Mouse (Mus musculus) lung, postnatal 36 days (tissue): ENCODE measurements at regions not wholly inside any gene's neighbourhood (a gene's known extent, or its start where the extent isn't known, plus 50 kb on each side); places are given as distances from the start of the nearest gene placed in this dataset.

Experiments
- DNase-seq: peaks from one replicate; pipeline ENCODE4 v3.0.0; 2022; ENCODE audit warnings: mixed read lengths

DNA sequence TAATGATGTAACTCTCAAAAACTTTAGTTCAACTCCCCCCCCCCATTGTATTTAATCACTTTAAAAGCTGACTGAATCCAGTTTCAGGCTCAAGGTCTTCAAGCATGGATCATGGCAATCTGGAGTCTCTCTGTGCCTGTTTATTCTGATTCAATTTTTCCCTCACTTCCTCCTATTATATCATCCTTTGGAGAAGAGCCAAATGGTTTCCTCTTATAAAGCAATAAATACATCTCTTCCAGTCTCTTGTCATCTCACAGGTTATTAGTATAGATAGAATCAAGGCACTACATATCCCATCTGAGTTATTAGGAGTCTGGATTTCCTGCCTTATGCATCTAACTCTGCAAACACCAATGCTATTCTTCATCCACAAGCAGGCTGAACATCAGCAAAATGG is 530.2 kb upstream of the Pdcd1 start:
- DNase-seq = no peak

DNA sequence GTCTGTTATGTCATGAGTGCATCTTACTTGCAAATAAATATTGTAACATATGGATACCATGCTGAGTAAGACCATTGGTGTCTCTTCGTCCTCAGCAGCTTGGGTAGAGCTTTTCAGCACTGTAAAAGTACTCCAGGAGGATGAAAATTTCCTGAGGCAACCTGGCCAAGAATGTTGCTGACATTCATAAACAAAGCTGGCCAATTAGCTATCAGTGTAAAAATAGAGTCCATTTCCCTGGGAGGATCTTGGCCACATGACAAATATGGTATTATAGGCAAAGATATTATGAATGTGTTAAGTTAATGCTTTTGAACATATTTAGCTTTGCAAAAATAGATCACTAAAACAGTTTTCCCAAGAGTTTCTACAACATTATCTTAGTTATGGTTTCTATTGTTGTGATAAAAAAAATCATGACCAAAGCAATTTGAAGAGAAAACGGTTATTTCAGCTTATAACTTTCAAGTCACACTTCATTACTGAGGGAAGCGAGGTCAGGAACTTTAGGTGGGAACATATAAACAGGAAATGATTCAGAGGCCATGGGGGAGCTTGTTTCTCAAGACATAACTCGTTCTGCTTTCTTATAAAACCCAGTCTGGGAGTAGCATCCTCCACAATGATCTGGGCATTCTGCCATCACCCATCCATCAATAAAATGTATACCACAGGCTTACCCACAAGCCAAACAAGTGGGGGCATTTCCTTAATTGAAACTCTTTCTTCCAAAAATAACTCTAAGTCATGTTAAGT is 529.5 kb upstream of the Pdcd1 start:
- peak; percentile 62 for DNase-seq

DNA sequence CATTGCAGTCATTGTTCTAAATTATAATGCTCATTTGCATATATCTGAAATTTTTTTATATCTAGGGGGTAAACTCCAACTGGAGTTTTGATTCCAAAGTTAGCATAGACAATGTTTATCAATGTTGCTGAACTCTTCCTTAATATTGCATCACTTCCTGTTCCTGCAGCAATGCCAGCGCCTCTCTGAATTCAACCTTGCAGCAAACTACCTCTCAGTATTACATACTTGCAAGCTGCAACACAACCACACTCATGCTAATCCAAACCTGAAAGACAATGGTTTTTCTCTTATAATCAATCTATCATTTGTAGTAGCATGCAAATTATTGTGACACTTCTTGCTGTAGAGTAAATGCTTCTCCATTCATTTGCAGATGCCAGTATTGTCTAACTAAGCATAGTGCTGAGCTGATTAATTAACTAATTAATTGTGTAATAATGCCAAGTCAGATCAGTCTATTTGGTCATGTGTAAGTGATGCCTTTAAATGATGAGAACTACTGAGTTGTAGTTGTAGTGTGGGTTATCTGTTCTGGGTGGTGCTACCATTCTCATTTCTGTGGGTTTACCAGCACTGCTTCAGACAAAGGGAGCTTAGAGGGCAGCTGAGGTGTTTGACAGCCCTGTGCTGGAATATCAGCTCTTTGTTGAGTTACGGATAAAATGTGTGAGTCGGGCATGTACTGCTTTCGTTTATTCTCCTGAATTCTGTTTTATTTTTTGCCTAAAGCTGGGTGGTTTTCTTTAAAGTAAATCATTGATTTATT is 480.6 kb upstream of the Pdcd1 start:
- no peak for DNase-seq

DNA sequence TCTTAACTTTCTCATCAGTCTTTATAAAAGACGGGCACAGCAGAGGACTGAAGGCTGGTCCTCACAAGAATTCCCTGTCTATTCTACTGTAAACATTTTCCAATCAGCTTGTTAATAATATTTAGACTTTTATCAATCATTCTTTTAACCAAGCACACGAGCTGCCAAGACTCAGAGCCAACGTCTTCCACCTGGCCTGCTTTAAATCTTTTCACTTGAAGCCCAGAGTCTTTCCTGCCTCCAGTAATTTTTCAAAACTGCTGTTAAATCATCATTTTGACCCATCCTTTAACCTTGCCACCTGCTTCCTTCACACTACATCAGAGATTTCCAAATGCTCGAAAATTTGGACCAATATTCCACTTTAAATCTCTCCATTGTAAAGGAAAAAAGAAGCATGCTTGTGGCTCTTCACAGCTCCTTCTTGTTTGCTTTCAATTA is 451.7 kb upstream of the Pdcd1 start:
- no peak for DNase-seq

DNA sequence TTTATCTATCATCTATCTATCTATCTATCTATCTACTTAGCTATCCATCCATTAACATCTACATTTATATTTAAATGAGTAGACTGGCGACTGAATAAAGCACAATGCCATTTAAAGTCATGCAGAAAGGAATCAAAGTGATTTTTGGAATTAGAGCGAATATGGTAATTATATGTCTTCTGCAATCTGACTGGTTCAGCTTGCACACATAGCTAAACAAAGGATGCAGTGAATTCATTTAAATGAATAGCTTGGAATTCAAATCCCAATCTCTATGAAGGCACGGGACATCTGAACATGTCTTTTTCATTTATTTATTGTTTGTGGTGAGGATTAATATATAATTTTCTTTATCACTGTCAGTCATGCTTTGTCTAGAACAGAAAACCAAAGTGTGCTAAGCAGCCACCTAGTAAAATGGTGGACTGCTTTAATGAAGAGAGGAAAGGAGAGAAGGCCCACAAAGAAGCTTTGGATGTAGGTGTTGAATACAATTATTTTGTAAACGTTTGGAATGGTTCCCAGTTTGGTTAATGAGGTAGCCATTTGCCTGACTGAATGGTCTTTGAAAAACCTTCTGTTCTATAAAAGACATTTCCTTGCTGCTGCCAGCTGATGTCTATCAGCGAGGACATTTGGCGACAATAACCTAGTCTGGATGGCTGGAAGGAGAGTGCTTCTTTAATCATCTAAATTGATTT is 451.2 kb upstream of the Pdcd1 start:
- no peak for DNase-seq

DNA sequence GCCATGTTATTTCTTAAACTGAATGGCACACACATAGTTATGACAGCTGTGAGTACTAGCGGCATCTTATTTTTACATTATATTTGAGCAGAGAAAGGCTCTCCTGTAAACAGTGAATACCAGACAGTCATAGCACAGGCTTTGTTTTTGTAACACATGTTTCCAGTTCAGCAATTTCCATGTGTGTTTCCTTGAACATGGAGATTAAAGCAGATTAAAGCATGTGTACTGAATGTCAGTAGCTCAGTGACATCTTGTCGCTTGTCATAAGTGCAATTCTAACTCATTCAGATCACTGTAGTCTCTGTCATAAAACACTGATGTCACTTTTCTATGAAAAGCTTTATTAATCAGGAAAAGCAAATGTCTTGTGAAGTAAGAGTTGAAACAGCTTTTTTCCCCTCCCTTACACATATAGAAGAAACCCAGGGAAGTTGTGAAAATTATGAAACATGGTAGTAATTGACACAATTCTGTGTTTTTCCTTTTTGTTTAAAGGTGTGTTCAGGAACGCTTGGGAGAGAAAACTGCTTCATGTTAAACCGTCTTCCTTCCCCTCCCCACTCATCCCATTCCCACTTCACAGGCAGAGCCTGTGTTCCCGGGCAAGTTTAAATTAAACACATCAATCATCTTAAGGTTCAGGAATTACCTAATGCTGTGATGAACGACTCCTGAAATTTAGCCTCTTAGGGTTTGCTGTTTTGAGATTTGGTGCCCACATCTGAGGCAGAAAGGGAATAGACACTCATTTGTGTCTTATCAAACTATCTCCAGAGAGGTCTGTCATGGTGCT is 449.9 kb upstream of the Pdcd1 start:
- no peak for DNase-seq

DNA sequence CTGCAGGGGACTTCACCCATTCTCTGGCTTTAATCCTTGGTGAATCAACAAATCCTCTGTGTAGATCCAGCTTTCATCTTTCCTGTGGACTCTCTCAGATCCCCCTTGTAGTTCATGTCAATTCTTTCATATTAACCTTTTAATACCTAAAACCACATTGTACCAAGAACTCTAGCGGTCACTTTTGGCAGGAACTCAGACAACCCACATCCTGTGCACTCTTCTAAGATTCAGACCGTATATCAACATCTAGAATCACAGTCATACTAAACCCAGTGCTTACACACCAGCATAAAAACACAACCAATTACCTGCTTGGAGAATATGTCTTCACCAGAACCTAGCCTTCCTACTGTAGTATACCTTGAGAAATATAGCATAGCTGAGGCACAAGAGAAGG is 444.6 kb upstream of the Pdcd1 start:
- DNase-seq = no peak

DNA sequence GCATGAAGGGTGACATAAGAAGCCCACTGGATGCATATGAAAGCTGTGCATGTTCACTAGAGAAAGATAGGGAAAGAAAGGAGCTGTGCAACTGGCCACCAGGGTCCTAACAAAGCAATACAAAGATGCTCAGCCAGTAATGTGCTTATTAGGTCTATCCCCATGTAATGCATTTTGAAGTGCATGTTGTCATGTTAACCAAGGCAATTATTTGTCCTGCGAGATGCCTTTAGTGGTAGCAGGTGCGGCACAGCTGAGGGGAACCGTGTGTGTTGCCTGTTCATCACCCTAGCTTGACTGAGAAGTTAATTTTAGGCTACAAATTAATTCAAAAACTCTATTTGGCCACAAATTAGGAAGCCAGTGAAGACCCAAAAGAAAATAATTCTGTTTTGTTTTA is 444.0 kb upstream of the Pdcd1 start:
- no peak for DNase-seq

DNA sequence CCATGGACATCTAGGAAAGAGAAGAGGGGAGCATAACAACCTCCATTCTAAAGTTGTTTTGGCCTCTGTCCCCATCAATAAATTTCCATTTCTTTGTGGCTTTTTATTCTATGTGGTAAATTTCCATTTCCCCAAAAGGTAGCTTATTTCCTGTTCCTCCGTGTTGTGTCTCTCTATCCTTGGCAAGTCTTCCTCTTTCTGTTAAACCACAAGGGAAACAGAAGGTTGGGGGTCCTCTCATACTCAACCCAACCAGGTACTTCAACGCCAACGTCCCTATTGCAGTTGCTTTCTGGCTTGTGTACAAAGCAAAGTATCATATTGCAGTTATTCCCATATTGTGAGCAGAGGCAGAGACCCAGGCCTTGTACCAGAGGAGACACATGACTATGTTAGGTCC is 434.7 kb upstream of the Pdcd1 start:
- no peak for DNase-seq

DNA sequence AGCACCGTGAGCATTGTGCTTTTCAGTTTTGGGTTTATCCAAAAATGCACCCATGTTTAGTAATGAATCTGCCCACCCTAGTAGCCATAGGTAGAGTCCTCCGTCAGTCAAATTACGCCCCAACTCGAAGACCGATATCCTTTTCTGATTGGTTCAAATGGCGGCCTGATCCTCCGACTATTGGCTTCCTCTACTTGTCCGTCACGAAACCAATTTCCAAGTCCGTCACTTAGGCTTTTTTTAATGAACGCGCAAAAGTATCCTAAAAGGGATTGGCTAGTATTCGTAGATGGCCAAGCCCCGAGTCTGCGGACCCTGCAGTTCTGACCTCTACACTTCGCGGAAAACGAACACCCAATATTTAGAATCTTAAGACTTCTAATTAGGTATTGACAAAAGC is 417.5 kb upstream of the Pdcd1 start:
- peak; percentile 64 for DNase-seq

DNA sequence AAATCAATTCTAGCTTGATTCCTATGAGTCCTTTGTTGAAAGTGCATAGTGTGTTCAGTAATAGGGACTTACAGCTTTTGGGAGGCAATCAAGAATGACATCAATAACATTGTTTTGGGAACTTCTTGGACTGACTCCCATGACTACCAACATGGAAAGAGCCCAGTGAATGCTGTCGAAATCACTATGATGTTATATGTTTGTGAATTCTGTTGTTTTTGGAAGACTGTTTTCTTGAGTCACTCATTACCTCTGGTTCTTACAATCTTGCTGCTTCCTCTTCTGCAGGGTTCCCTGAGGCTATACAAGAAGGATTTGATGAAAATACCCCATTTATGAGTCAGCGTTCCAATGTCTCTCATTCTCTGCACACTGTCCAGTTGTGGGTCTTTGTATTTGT is 371.4 kb upstream of the Pdcd1 start:
- no peak for DNase-seq

DNA sequence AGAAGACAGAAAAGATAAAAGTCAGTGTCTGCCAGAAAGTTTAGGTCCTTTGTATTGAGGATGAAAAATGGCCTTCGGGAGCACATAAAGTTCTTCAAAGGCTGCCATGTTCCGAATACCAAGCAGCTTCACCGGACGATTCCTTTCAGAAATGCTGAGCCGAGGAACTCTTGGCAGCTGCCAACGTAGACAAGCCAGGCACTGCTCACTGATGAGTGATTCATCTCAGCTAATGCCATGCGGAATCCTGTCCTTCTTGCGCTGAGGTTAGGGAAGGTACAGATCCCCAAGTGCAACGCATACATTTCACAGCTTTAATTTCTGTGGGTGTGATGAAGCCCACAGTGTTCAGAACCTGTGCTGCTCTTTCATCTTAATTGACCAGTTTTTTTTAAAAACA is 360.7 kb upstream of the Pdcd1 start:
- DNase-seq = no peak

DNA sequence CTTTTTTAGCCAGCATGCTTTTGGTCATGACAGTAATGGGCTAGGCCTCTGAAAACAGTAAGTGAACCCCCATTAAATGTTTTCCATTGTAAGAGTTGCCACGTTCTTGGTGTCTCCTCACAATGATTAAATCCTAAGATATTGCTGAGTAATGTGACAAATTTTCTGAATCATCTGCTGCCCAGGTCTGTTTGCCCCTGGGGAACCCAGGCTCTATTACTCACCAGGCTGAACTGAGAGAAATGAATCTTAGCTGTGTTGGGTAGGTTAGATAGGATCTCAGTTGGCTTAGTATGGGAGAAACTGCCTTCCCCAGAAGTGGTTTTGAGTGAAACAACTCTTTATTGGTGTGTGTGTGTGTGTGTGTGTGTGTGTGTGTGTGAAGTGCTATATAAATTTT is 314.3 kb upstream of the Pdcd1 start:
- no peak for DNase-seq

DNA sequence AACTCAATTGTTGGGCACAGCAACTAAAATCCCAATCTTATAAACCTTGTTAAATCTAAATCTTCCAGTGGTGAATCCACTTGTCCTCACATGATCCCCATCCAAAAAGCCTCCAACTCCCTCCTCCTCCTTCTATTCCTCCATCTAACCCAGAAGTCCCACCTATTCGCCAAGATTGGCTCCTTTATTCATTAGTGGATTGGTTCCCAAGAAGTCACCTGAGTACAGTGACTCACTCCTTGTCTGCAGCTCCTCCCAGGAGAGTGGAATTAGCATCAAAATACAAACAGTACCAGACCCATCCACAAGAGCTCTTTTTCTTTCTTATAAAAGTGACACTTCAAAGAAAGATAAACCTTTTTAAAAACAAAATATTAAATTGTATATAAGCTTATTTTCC is 304.6 kb upstream of the Pdcd1 start:
- DNase-seq = no peak

DNA sequence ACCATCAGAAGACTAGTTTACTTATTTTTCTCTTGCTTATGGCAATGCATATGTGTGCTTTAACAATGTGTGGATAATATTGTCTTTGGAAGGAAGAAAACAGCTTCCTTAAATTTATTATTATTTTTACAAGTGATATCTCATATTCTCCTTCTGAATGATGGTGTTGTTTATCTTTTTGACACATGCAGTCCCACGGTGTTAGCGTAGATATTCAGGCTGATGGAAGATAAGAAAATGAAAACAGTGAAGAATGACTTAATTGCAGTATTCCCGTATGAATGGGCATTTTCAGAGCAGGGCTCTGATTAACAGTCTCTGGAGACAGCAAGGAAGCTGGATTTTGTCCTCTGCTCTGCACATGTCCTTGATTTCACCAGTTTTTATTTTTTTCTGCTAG is 303.5 kb upstream of the Pdcd1 start:
- DNase-seq = no peak

DNA sequence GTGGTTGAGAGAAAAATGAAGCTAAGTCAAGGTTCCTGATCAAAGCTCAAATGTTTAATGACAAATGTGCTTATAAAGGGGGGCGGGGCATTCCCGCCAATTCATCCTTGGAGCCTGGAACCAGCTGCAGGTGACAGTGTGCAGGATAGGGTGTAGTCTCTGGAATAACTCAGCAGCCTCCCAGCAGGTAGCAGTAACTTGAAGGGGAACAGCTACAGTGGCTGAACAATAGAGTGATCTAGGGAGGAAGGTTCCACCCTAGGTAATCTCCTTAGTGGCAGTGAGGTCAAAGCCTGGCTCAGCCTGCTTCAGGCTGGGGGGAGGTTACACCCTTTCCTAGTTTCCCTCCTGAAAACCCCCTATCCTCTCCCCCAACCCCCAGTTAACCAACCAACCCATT is 290.2 kb upstream of the Pdcd1 start:
- no peak for DNase-seq

DNA sequence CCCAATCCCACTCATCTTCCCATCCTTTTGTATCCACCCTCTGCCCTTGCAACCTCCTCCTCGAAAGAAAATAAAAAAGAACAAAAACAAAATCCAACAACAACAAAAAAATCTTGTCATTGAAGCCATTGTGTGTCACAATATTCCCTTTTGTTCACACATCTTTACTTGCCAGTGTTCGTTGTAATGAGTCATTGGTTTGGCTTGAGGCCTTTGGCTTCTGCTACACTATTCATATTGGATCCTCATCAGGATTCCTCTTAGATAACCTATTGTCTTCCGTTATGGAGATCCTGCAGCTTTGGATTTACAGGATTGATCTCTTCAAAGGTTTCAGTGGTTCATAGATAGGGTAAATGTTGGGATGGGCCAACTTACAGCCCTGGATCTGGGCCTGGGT is 288.9 kb upstream of the Pdcd1 start:
- no peak for DNase-seq

DNA sequence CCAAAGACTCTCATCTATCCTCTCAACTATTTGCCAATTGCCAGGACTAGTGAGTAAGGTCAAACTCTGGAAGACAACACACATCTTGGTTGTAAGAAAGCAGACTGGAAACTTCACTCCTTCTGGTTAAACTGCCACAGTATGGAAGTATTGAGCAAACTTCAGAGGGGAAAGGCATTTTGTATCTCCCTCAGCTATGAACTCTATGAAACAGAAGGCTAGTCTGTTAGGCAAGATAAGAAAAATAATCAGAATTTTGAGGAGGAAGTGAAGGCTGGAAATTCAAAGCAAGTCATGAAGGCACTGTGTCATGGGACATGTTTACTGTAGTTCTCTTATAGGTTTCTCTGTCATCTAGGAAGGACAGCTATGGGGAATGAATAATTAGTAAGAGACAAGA is 265.7 kb upstream of the Pdcd1 start:
- no peak for DNase-seq

DNA sequence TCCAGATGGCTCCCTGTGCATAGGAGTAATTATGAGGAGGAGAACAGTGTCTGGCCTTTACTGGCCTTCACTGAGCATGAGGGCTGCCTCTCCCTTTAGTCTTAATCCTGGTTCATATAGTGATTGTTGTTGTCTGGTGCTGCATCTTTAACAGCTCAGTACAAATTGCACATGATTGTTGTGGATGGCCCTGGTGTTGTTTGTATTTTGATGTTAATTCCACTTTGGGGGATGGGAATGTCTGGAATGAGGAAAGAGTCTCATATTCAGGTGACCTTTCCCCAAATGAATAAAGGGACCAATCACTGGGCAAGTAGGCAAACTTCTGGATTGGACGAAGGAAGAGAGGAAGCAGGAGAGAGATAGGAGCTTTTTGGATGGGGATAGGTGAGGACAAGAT is 246.0 kb upstream of the Pdcd1 start:
- no peak for DNase-seq

DNA sequence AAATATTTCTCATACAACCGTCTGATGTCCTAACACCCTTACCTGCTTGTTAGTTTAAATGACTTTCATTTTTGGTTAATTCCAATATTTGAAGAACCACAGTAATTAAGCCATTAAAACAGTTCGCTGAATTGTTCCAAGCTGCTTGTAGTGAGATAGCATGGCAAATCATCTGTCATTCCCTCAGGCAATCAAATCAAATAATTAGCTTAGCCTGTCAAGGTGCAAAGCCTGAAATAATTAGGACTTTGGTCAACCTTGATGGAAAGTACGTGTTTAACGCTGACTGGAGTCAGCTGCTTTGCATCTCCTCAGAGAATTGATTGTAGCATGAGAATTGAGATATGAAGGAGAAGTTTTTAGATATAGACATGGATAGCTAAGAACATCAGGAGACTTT is 220.2 kb upstream of the Pdcd1 start:
- no peak for DNase-seq

DNA sequence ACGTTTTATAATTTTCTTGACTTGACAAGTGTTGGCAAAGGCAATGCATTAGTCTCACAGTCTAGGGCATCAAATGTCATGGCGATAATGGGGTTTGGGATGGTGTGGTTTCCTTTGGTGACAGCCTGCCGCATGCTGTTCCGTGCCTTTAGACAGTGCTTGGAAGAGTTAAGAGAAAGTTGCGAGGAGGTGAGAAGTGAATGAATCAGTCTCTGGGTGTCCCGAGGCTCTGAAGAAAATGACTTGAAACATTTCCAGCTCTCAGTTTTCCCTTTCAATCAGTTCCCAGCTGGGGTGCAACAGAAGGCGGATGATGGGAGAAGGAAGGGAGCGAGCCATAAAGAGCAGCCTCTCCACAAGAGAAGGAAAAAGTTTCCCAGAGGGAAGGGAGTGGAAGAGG is 211.0 kb upstream of the Pdcd1 start:
- no peak for DNase-seq

DNA sequence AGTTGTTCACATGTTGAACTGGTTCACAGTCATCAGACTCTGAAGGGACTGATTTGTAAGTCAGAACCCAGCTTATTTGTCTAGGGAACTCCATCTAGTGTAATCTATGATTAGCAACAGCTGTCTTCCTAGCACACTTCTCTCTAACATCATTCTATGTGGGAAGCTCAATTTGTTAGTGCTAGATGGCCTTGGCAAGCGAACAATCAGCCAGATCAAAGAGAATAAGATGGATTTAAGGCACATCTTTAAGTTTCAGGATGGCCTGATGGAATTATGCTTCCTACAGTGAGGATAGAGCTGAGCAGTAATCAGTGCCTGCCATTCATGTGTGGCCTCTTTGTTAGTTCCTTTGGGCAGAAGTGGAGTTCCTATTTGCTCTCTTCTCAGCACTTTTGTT is 183.1 kb upstream of the Pdcd1 start:
- DNase-seq = no peak

DNA sequence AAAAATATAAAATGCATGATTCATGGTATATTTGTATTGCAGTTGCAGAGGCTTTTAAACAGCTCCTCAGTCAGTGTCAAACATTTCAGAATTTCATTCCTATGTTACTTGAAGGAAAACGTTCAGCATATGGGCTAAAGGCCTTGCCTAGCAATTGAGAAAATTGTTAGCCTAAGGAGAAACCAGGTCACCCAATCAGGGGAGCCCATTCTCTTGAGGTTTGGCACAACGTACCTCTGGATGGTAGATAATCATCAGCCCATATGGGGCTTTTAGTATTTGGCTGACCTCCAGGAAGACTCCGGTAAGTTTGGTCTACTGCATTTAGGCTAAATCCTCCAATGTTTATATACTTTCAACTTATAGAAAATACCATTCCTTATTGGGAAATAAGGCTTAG is 168.7 kb upstream of the Pdcd1 start:
- no peak for DNase-seq
